Mouse (Mus musculus) midbrain, embryonic 12.5 days (tissue): ENCODE results near the gene Pik3r1. TPM values are rescaled to one million over a fixed set of nuclear protein-coding genes. Genes with fewer than 3 reads are reported as not detected.

Source experiments
- ATAC-seq: fragments of 200-750 bp; cut with Nextera tagmentation; 2 replicates; pipeline ENCODE4 v1.8.0; 2017; ENCODE audit warnings: low read depth, moderate TSS enrichment, moderate library complexity; ENCODE audit not compliant: low FRiP score
- H3K27ac ChIP-seq: fragments of 300-500 bp; sonication (generic); replicated peaks from 2 replicates; pipeline ENCODE4 v1.5.1; 2016; ENCODE audit warnings: mild to moderate bottlenecking
- H3K27me3 ChIP-seq: fragments of 300-500 bp; sonication (generic); 2 replicates; pipeline ENCODE4 v1.6.1; 2016; ENCODE audit warnings: mild to moderate bottlenecking
- H3K36me3 ChIP-seq: fragments of 300-500 bp; sonication (generic); 2 replicates; pipeline ENCODE4 v1.6.1; 2016
- H3K4me1 ChIP-seq: fragments of 300-500 bp; sonication (generic); 2 replicates; pipeline ENCODE4 v1.6.1; 2016
- H3K4me2 ChIP-seq: fragments of 300-500 bp; sonication (generic); replicated peaks from 2 replicates; pipeline ENCODE4 v1.6.1; 2016; ENCODE audit warnings: mild to moderate bottlenecking, moderate library complexity
- H3K4me3 ChIP-seq: fragments of 300-500 bp; sonication (generic); 2 replicates; pipeline ENCODE4 v1.5.1; 2016; ENCODE audit warnings: mild to moderate bottlenecking
- H3K9ac ChIP-seq: fragments of 300-500 bp; sonication (generic); replicated peaks from 2 replicates; pipeline ENCODE4 v1.6.1; 2016; ENCODE audit warnings: mild to moderate bottlenecking, moderate library complexity
- H3K9me3 ChIP-seq: fragments of 300-500 bp; sonication (generic); 2 replicates; pipeline ENCODE4 v1.6.1; 2016; ENCODE audit warnings: mild to moderate bottlenecking
- WGBS: fragments of 180-500 bp; shearing (Covaris S2); methylation state at CpG from one replicate; pipeline ENCODE4 v1.1.7; 2016; 5-methylcytosine and 5-hydroxymethylcytosine counted together
- polyA plus RNA-seq: library from polyadenylated mRNA; unstranded; fragments of >200 nt; fragmentation: Nextera tagmentation; extraction: Ambion mirVana; gene quantifications from 2 replicates; pipeline ENCODE4 v1.2.1, GENCODE M21; 2016

Pik3r1 gene
- polyA plus RNA-seq, 1 experiment from 2014 or later: 22.8 TPM

DNA sequence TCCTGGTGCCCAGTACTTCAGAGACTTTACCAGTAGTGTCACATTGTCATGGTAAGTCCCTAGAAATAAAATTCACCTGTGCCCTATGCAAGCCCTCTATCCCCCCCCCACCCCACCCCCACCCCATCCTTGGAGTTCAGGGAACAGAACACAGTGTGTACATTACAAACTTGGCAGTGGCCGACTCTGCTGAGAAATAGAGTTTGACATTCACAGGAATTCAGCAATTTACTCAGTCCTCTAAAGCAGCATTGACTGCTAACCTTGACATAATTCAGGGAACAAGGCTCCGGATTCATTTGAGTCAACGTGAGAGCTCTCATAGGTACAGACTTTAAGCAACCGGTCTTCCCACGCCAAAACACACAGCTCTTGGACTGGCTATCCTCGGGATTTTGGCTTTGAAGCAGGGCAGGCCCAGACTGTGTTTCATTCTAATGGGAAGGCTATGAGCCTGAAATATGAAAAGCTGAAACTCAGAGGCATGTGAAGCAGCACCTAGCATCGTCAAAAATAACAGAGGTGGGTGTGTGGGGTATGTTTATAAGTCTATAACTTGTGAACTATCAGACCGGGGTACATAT is 21.9 kb downstream of the Pik3r1 start:
- Histone ChIP-seq H3K4me3 (no peak overlapping the region), H3K27me3 (no peaks in the 10 kb centered on the region), H3K36me3 (no peaks in the 10 kb centered on the region), H3K4me1 (no peaks in the 10 kb centered on the region), H3K9ac (no peak overlapping the region), H3K27ac (no peak overlapping the region), H3K4me2 (no peak overlapping the region), H3K9me3 (no peaks in the 10 kb centered on the region)
- WGBS: 94% methylated on average over 8 of the region's 8 CpGs
- no peak for ATAC-seq

DNA sequence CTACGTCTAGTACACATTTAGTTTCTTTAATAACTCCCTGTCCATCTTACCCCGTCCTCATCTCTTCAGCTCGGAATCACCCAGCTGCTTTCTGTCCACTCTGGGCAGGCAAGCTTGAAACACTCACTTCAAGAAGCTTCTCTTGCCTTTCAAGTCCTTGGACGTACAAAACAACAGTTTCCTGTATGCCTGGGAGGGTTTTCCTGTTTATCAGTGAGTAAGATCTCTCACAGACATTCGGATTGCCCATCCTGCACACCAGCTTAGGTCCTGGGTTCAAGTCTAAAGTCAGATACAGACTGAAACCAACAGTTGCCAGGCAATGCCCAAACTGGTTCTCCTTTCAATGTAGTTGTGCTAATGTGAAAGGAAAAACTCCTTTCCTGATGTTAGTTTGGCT is 23.1 kb downstream of the Pik3r1 start:
- H3K4me1 ChIP-seq: no peaks in the 10 kb centered on the region
- no peak for ATAC-seq
- no peaks in the 10 kb centered on the region for H3K36me3 ChIP-seq
- H3K9ac ChIP-seq: no peak overlapping the region
- no peaks in the 10 kb centered on the region for H3K9me3 ChIP-seq
- H3K27me3 ChIP-seq: no peaks in the 10 kb centered on the region
- no peak overlapping the region for H3K4me3 ChIP-seq
- H3K27ac ChIP-seq: no peak overlapping the region
- no peak overlapping the region for H3K4me2 ChIP-seq
- 87% methylated on average over 5 of the region's 5 CpGs for WGBS

DNA sequence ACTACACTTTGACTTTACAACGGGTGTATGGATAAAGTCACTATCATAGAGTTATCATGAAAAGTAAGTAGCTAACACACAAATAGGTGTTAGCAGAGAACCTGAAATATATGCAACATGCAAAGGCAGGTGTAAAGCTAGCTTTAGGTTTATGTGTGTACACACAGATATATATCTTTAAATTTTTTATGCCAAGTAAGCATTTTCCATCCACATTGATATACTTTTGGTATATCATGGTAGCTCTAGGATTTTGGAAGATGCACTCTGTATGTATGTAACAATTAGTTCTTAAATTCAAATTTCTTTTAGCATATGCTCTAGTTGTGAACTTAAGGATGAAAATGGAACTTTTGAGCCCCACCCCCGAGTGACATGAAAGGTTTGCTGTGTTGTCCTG is 24.0 kb downstream of the Pik3r1 start:
- no peak for ATAC-seq
- 82% methylated on average over 2 of the region's 2 CpGs for WGBS
- H3K27ac ChIP-seq: no peak overlapping the region
- no peak overlapping the region for H3K4me2 ChIP-seq
- no peaks in the 10 kb centered on the region for H3K9me3 ChIP-seq
- H3K9ac ChIP-seq: no peak overlapping the region
- H3K4me3 ChIP-seq: no peak overlapping the region
- H3K36me3 ChIP-seq: no peaks in the 10 kb centered on the region
- H3K4me1 ChIP-seq: no peaks in the 10 kb centered on the region
- no peaks in the 10 kb centered on the region for H3K27me3 ChIP-seq

DNA sequence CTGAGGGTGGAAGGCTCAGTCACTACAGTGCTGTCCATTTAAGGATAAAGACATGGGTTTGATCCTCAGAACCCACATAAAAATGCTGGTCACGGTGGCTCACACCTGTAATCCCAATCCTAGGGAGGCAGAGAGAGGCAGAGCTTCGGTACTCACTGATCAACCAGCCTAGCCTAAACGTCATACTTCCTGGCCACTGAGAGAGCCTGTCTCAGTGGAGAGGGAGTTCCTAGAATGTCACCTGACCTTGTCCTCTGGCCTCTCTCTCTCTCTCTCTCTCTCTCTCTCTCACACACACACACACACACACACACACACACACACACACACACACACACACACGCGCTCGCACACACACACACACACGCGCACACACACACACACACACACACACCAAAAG is 24.8 kb downstream of the Pik3r1 start:
- WGBS: 55% methylated on average over 5 of the region's 8 CpGs
- H3K4me2 ChIP-seq: no peak overlapping the region
- H3K9ac ChIP-seq: no peak overlapping the region
- H3K9me3 ChIP-seq: no peaks in the 10 kb centered on the region
- H3K27me3 ChIP-seq: no peaks in the 10 kb centered on the region
- ATAC-seq: no peak
- 0 out of 2 replicates have a peak, but pooled peaks cover 5% of the 10 kb centered on the region for H3K4me1 ChIP-seq
- H3K36me3 ChIP-seq: no peaks in the 10 kb centered on the region
- no peak overlapping the region for H3K27ac ChIP-seq
- no peak overlapping the region for H3K4me3 ChIP-seq

DNA sequence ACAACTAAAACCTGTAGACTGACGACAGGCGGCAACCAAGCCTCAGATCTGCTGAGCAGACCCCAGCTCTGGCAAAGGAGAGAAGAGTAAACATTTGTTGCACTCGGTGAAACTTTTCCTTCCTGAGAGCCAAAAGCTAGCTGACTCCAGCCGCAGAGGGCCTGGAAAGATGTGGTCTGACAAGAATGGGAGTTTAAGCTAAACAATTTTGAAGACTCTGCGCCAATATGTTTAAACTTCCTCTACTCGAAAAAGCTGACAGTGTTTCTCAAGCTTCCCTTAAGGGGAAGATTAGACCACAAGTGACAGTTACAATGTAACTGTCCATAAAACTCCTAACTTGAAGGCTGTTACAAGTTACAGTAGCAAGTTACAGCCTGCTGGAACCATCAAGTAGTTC is 25.4 kb downstream of the Pik3r1 start:
- ATAC-seq: no peak

DNA sequence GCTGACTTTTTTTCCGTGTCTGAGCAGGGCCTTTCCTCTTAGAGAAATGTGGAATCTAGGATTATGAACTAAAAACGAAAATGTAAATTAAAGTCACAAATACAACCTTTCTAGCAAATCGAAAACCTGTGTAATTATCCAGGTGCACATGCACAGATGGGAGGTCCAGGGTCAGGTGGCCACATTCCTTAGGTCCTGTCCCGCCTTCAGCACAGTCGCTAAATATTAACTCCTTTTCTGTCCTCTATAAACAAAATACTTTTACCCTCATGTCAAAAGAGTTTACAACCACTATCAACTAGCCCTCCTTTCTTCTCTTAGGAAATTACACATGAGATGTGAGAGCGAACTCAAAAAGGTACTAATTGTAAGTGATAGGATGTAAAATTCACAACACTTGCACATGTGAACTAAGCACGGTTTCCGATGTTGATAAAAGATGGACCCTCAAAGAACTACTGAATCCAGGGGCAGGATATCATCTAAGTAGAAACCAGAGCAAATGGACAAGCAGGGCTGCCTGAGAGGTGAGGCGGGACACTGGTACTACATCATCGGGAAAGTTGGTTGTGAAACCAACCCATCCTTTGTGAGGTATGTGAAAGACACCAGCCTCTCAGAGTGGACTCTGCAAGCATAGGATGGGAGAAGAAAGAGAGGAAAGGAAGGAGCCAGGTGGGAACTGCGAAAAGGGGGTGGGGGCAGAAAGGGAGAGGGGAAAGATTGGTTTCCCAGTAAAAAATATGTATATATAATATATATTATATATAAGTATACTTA is 26.3 kb downstream of the Pik3r1 start:
- Histone ChIP-seq H3K4me2 (no peak overlapping the region), H3K9ac (no peak overlapping the region), H3K27me3 (no peaks in the 10 kb centered on the region), H3K4me1 (0 out of 2 replicates have a peak, but pooled peaks cover 5% of the 10 kb centered on the region), H3K9me3 (no peaks in the 10 kb centered on the region), H3K27ac (no peak overlapping the region), H3K36me3 (no peaks in the 10 kb centered on the region), H3K4me3 (no peak overlapping the region)
- no peak for ATAC-seq
- 90% methylated on average over 11 of the region's 11 CpGs for WGBS

More for the DNA sequence above, 25.4 kb downstream of the Pik3r1 start:
- no peak overlapping the region for H3K4me2 ChIP-seq
- no peaks in the 10 kb centered on the region for H3K9me3 ChIP-seq
- H3K4me1 ChIP-seq: 0 out of 2 replicates have a peak, but pooled peaks cover 5% of the 10 kb centered on the region
- no peaks in the 10 kb centered on the region for H3K27me3 ChIP-seq
- no peak overlapping the region for H3K9ac ChIP-seq
- H3K4me3 ChIP-seq: no peak overlapping the region
- WGBS: 77% methylated on average over 6 of the region's 6 CpGs
- H3K27ac ChIP-seq: no peak overlapping the region
- no peaks in the 10 kb centered on the region for H3K36me3 ChIP-seq

DNA sequence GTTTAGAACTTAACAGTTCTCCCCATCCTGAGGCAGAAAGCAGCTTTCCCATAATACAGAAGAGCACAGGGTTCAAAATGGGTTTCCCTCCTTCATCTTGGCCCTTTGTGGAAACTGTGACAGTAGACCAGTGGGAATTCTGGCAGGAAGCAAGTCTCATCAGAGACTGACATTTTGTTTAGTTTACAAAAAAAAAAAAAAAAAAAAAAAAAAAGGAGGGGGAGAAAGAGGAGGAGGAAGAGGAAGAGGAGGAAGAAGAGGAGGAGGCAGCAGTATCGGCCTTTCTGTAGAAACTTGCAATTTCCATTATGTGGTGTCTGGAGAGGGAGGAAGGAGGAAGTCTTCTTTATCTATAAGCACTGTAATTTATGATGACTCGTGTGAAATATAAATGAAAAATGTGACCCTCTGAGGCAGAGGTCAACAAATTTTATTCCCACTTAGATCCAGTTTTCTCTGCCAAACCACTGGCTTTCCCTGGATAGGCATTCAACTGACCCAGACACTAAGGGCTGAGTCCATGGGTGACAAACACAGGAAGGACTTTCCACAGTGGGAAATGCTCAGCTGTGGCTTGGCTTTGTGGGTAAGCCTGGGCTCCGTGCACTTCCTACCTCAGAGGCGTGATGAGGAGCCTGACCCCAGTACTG is 28.2 kb downstream of the Pik3r1 start:
- no peak for ATAC-seq
- Histone ChIP-seq H3K4me3 (no peak overlapping the region), H3K4me1 (0 out of 2 replicates have a peak, but pooled peaks cover 5% of the 10 kb centered on the region), H3K27me3 (no peaks in the 10 kb centered on the region), H3K36me3 (no peaks in the 10 kb centered on the region), H3K9ac (no peak overlapping the region), H3K27ac (no peak overlapping the region), H3K9me3 (no peaks in the 10 kb centered on the region), H3K4me2 (no peak overlapping the region)
- WGBS: 71% methylated on average over 4 of the region's 4 CpGs

DNA sequence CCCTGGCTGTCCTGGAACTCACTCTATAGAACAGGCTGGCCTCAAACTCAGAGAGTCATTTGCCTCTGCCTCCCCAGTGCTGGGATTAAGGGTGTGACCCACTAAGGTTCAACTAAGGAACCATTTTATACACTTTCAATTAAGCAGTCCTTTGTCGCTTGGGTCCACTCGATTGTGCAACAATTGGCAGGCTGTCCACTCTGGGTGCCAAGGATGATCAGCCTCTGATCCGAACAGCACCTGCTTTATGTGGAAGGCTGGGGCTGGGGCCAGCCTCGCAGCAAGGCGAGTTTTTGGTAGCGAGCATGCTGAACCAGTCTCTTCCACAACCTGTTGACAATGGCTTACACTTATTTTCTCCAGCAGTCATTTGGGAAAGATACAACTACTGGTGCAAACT is 29.2 kb downstream of the Pik3r1 start:
- H3K4me2 ChIP-seq: no peak overlapping the region
- H3K36me3 ChIP-seq: no peaks in the 10 kb centered on the region
- no peaks in the 10 kb centered on the region for H3K27me3 ChIP-seq
- no peak overlapping the region for H3K27ac ChIP-seq
- no peak overlapping the region for H3K4me3 ChIP-seq
- 61% methylated on average over 6 of the region's 6 CpGs for WGBS
- 0 out of 2 replicates have a peak, but pooled peaks cover 5% of the 10 kb centered on the region for H3K4me1 ChIP-seq
- no peak for ATAC-seq
- no peak overlapping the region for H3K9ac ChIP-seq
- H3K9me3 ChIP-seq: no peaks in the 10 kb centered on the region

GRCm38 (mm10) chr13:101736521-101737387 is 31.3 kb downstream of the Pik3r1 start:
- Histone ChIP-seq H3K4me3 (no peak overlapping the region), H3K9me3 (no peaks in the 10 kb centered on the region), H3K4me1 (0 out of 2 replicates have a peak, but pooled peaks cover 5% of the 10 kb centered on the region), H3K27ac (no peak overlapping the region), H3K27me3 (peaks cover 5% of the 10 kb centered on the region; the same call in 1 of the 2 replicates), H3K9ac (no peak overlapping the region), H3K36me3 (no peaks in the 10 kb centered on the region), H3K4me2 (no peak overlapping the region)
- ATAC-seq: no peak
- 77% methylated on average over 16 of the region's 16 CpGs for WGBS

- Histone ChIP-seq H3K4me3 (no peak overlapping the region), H3K27me3 (peaks cover 11% of the 10 kb centered on the region; the same call in 1 of the 2 replicates), H3K36me3 (no peaks in the 10 kb centered on the region), H3K4me2 (no peak overlapping the region), H3K9me3 (no peaks in the 10 kb centered on the region), H3K9ac (no peak overlapping the region), H3K27ac (no peak overlapping the region), H3K4me1 (peaks cover 5% of the 10 kb centered on the region; the same call in 1 of the 2 replicates)
- ATAC-seq: no peak
- 70% methylated on average over 8 of the region's 8 CpGs for WGBS
These were observed 32.5 kb downstream of the Pik3r1 start for GRCm38 (mm10) chr13:101735364-101736120.

DNA sequence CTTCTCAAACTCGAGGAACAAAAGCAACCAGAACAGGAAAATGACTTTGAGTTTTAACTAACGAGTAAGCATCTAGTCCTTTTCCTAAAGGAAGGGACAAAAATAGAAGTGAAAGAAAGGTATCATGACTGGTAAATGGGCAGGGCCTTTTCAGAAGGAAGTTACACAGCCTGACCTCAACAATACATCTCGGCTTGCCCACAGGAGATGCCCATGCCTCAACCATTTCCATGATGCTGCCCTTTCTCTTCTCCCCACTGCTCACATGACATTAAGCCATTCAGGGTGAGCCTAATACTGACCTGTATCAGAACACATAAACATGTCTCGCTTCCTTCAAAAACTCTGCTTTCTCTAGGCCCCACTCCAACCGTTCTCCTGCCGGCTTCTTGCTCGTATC is 33.8 kb downstream of the Pik3r1 start:
- no peak overlapping the region for H3K4me2 ChIP-seq
- H3K27me3 ChIP-seq: peaks cover 14% of the 10 kb centered on the region; the same call in 1 of the 2 replicates
- WGBS: 89% methylated on average over 7 of the region's 7 CpGs
- H3K9ac ChIP-seq: no peak overlapping the region
- no peak overlapping the region for H3K4me3 ChIP-seq
- peaks cover 18% of the 10 kb centered on the region for H3K4me1 ChIP-seq
- H3K27ac ChIP-seq: no peak overlapping the region
- no peaks in the 10 kb centered on the region for H3K36me3 ChIP-seq
- no peaks in the 10 kb centered on the region for H3K9me3 ChIP-seq
- no peak for ATAC-seq
